Mouse (Mus musculus) T-helper 2 cell (primary cell): ENCODE measurements around the gene Zfand2a.

Source experiments
- in situ Hi-C: fragments of 300-600 bp; cut with MboI, MseI; formaldehyde crosslinking; loops from one replicate; pipeline ENCODE4 v1.15.1; 2025; ENCODE audit warnings: high pct_unique_total_duplicates

Zfand2a gene

GRCm38 (mm10) chr5:139484185-139484814 is at the start of gene Zfand2a:
Gene Zfand2a, minus strand, starts transcription at chr5:139484549.
- in situ Hi-C loops, result no loop called here

GRCm38 (mm10) chr5:139528851-139529250 is 44.5 kb upstream of the Zfand2a start:
- in situ Hi-C loops, result loop anchor here (10.0 kb wide), 1 partner anchor 156 kb away; no protein-coding TSS in a partner anchor

- in situ Hi-C loops, result loop anchor here (10.0 kb wide), 1 partner anchor 163 kb away; no protein-coding TSS in a partner anchor
Observed at GRCm38 (mm10) chr5:139521987-139522386, 37.6 kb upstream of the Zfand2a start.

- in situ Hi-C loops, result loop anchor here (10.0 kb wide), 1 partner anchor 165 kb away; no protein-coding TSS in a partner anchor
Observed at GRCm38 (mm10) chr5:139520069-139520834, 35.9 kb upstream of the Zfand2a start.

GRCm38 (mm10) chr5:139516281-139516680 is 31.9 kb upstream of the Zfand2a start:
- in situ Hi-C loops, result no loop called here

- in situ Hi-C loops, result no loop called here
Observed at GRCm38 (mm10) chr5:139512201-139512600, 27.9 kb upstream of the Zfand2a start.

GRCm38 (mm10) chr5:139510682-139511366 is 26.5 kb upstream of the Zfand2a start:
- in situ Hi-C loops, result no loop called here

- in situ Hi-C loops, result no loop called here
Observed at GRCm38 (mm10) chr5:139506207-139506606, 21.9 kb upstream of the Zfand2a start.

- in situ Hi-C loops, result no loop called here
Observed at GRCm38 (mm10) chr5:139505073-139505606, 20.8 kb upstream of the Zfand2a start.

GRCm38 (mm10) chr5:139502281-139502680 is 17.9 kb upstream of the Zfand2a start:
- in situ Hi-C loops, result no loop called here

GRCm38 (mm10) chr5:139498791-139499190 is 14.4 kb upstream of the Zfand2a start:
- in situ Hi-C loops, result no loop called here

- in situ Hi-C loops, result no loop called here
Observed at GRCm38 (mm10) chr5:139496939-139497338, 12.6 kb upstream of the Zfand2a start.

- in situ Hi-C loops, result no loop called here
Observed at GRCm38 (mm10) chr5:139495019-139495669, 10.8 kb upstream of the Zfand2a start.

- in situ Hi-C loops, result no loop called here
Observed at GRCm38 (mm10) chr5:139493690-139494089, 9.3 kb upstream of the Zfand2a start.

- in situ Hi-C loops, result no loop called here
Observed at GRCm38 (mm10) chr5:139491348-139491747, 7.0 kb upstream of the Zfand2a start.

- in situ Hi-C loops, result no loop called here
Observed at GRCm38 (mm10) chr5:139490131-139490530, 5.8 kb upstream of the Zfand2a start.

- in situ Hi-C loops, result no loop called here
Observed at GRCm38 (mm10) chr5:139483171-139483848, 1.0 kb downstream of the Zfand2a start.

- in situ Hi-C loops, result no loop called here
Observed at GRCm38 (mm10) chr5:139480406-139480805, 3.9 kb downstream of the Zfand2a start.

GRCm38 (mm10) chr5:139479088-139479487 is 5.3 kb downstream of the Zfand2a start:
- in situ Hi-C loops, result no loop called here

GRCm38 (mm10) chr5:139474741-139475140 is 9.6 kb downstream of the Zfand2a start:
- in situ Hi-C loops, result no loop called here

- in situ Hi-C loops, result no loop called here
Observed at GRCm38 (mm10) chr5:139467998-139468397, 16.4 kb downstream of the Zfand2a start.
